Mouse (Mus musculus) bone marrow macrophage, adult 2 months (primary cell): ENCODE measurements around the gene Zfp3. TPM values are rescaled to one million over a fixed set of nuclear protein-coding genes. Genes with fewer than 3 reads are reported as not detected.
A peak's percentile ranks its signal among the peaks of the same experiment; 100 is the strongest.

Source experiments
- H3K27ac ChIP-seq: 2 replicates; pipeline ENCODE4 v1.5.1; 2012; ENCODE audit warnings: low read depth, low read length; ENCODE audit not compliant: insufficient read depth
- H3K4me1 ChIP-seq: 2 replicates; pipeline ENCODE4 v1.6.1; 2012; ENCODE audit warnings: low read length; ENCODE audit not compliant: control insufficient read depth, insufficient read depth
- H3K4me3 ChIP-seq: 2 replicates; pipeline ENCODE4 v1.5.1; 2012; ENCODE audit warnings: mild to moderate bottlenecking, low read length, moderate library complexity; ENCODE audit not compliant: insufficient read depth
- CTCF ChIP-seq: IDR thresholded peaks from 2 replicates; pipeline ENCODE4 v1.5.1; 2012; ENCODE audit warnings: low read depth, mild to moderate bottlenecking, low read length, moderate library complexity
- POLR2A ChIP-seq: IDR thresholded peaks from 2 replicates; pipeline ENCODE4 v1.6.1; 2012; ENCODE audit warnings: mild to moderate bottlenecking, low read depth, low read length, borderline replicate concordance
- polyA plus RNA-seq: library from polyadenylated mRNA; stranded (reverse); fragments of >200 nt; gene quantifications from 2 replicates; pipeline ENCODE4 v1.2.4, GENCODE M21; 2012; ENCODE audit not compliant: missing spikeins, insufficient read depth, insufficient read length

Gene Zfp3
- 2.7 and 3.3 TPM in 2 replicates for polyA plus RNA-seq

GRCm38 (mm10) chr11:70763936-70764808, at the start of gene Zfp3:
Gene Zfp3 (plus strand): TSS chr11:70764209.
- no peak for TF ChIP-seq CTCF
- no peak for TF ChIP-seq POLR2A
- Histone ChIP-seq H3K27ac (peak within 1 kb of the TSS; percentile 53), H3K4me1 (peaks cover 16% of the 10 kb centered on the region), H3K4me3 (peak within 1 kb of the TSS; percentile 87)

- TF ChIP-seq CTCF = no peak
- no peak for TF ChIP-seq POLR2A
- no peak overlapping the region for H3K4me3 ChIP-seq
- H3K4me1 ChIP-seq = peaks cover 18% of the 10 kb centered on the region
- H3K27ac ChIP-seq = no peak overlapping the region
Observed at GRCm38 (mm10) chr11:70715832-70716231, 48.2 kb upstream of the Zfp3 start.

GRCm38 (mm10) chr11:70718481-70718880, 45.5 kb upstream of the Zfp3 start:
- Histone ChIP-seq H3K4me3 (no peak overlapping the region), H3K27ac (no peak overlapping the region), H3K4me1 (peaks cover 28% of the 10 kb centered on the region)
- TF ChIP-seq CTCF (no peak), POLR2A (no peak)

- peaks cover 28% of the 10 kb centered on the region for H3K4me1 ChIP-seq
- H3K4me3 ChIP-seq = peak overlapping the region; percentile 9; the same call in 1 of the 2 replicates
- TF ChIP-seq CTCF (no peak), POLR2A (no peak)
- peak overlapping the region; percentile 71 for H3K27ac ChIP-seq
Observed at GRCm38 (mm10) chr11:70720567-70720966, 43.4 kb upstream of the Zfp3 start.

- TF ChIP-seq POLR2A = no peak
- TF ChIP-seq CTCF = no peak
- Histone ChIP-seq H3K4me3 (no peak overlapping the region), H3K27ac (peak overlapping the region; percentile 57), H3K4me1 (peaks cover 28% of the 10 kb centered on the region)
Observed at GRCm38 (mm10) chr11:70721072-70721471, 42.9 kb upstream of the Zfp3 start.

GRCm38 (mm10) chr11:70724706-70725105, 39.3 kb upstream of the Zfp3 start:
- no peak overlapping the region for H3K4me3 ChIP-seq
- H3K4me1 ChIP-seq = peaks cover 16% of the 10 kb centered on the region
- no peak for TF ChIP-seq CTCF
- no peak for TF ChIP-seq POLR2A
- H3K27ac ChIP-seq = no peak overlapping the region

GRCm38 (mm10) chr11:70726585-70726984, 37.4 kb upstream of the Zfp3 start:
- no peak overlapping the region for H3K4me3 ChIP-seq
- H3K27ac ChIP-seq = no peak overlapping the region
- TF ChIP-seq CTCF = no peak
- no peak for TF ChIP-seq POLR2A
- peaks cover 2% of the 10 kb centered on the region; the same call in 1 of the 2 replicates for H3K4me1 ChIP-seq

- Histone ChIP-seq H3K27ac (no peak overlapping the region), H3K4me1 (no peaks in the 10 kb centered on the region), H3K4me3 (no peak overlapping the region)
- TF ChIP-seq POLR2A = no peak
- no peak for TF ChIP-seq CTCF
Observed at GRCm38 (mm10) chr11:70727385-70727784, 36.6 kb upstream of the Zfp3 start.

GRCm38 (mm10) chr11:70730427-70731038, 33.5 kb upstream of the Zfp3 start:
- no peaks in the 10 kb centered on the region for H3K4me1 ChIP-seq
- H3K27ac ChIP-seq = no peak overlapping the region
- no peak overlapping the region for H3K4me3 ChIP-seq
- TF ChIP-seq POLR2A (no peak), CTCF (no peak)

GRCm38 (mm10) chr11:70731178-70731577, 32.8 kb upstream of the Zfp3 start:
- Histone ChIP-seq H3K4me1 (no peaks in the 10 kb centered on the region), H3K4me3 (no peak overlapping the region), H3K27ac (no peak overlapping the region)
- TF ChIP-seq CTCF = no peak
- TF ChIP-seq POLR2A = no peak
